9 mouse cellular contexts compared by ENCODE assay signal in the genomic region with DNA sequence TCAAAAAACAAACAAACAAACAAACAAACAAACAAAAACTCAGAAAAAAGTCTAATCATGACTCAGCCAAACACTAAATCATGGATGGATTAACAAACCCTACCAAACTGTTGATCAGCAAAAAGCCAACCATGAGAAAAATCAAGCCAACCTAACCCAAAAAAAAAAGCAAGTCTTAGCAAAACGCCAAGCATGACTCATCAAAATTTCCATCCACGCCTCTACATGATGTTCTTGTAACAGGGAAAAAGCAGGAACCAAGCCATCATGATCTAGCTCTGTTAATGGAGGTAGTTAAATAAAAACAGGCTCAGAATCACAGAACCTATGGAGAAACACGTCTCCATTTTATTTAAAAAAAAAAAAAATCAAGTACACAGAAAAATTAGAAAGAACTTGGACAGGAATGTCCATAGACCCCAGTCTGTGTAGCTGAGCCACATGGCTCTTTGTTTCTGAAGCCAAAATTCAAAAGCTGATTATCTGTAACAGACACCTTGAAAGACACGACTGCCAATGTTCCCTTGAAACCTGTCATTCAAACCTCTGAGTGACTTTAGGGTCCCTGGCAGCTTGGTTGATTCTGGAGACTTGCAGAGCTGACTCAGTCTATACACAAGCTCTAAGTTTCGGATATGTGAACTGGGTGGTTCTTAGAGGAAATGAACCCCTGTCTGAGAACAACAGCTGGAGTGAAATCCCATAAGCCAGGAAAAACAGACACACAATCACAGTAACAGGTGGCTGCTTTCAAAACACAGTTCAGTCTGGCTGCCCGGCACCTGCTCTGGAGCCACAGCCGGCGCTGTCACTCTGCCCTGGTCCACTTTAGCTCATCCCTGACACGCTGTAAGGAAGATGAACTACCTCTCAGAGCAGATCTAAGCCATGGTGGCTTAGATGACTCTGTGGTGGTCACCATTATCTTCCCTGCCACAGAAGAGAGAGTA. TPM values are rescaled to one million over a fixed set of nuclear protein-coding genes. Genes with fewer than 3 reads are reported as not detected.
A peak's percentile ranks its signal among the peaks of the same experiment; 100 is the strongest.
DNase-seq lines count a peak whose midpoint lies in the region; ATAC-seq lines count a peak whose summit lies in the region.
"Had no signal": no experiment of that assay in that cellular context is flagged by ENCODE, and none has a peak within 500 bp of the region (broad histone marks: within the 10 kb centered on the region; RNA-seq: fewer than 3 reads in every experiment).

No protein-coding gene starts in this region.

- no peak overlapping the region for H3K4me2 ChIP-seq in liver, embryonic 11.5 days
- no peak overlapping the region for H3K4me2 ChIP-seq in liver, embryonic 12.5 days

- H3K36me3 ChIP-seq in liver, embryonic 11.5 days (ENCODE audit: control insufficient read depth, insufficient read depth, low read length): no peaks in the 10 kb centered on the region
- no peaks in the 10 kb centered on the region for H3K36me3 ChIP-seq in liver, embryonic 12.5 days

- ATAC-seq in liver, embryonic 11.5 days (replicated peaks; ENCODE audit: low FRiP score): peak; percentile 49; the same call in 1 of the 2 replicates
- ATAC-seq in liver, embryonic 12.5 days: no peak
- ATAC-seq in granulocyte monocyte progenitor cell, adult 5-6 weeks (replicated peaks; ENCODE audit: poor library complexity, severe bottlenecking): 0 out of 2 replicates have a peak, but pooled peaks have one; percentile 13
- ATAC-seq in monocyte, adult 5-6 weeks (replicated peaks; ENCODE audit: insufficient number of reproducible peaks, low FRiP score, low TSS enrichment, poor library complexity, severe bottlenecking): no peak

- H3K9me3 ChIP-seq in liver, embryonic 11.5 days (ENCODE audit: control insufficient read depth, low read length): no peaks in the 10 kb centered on the region
- no peaks in the 10 kb centered on the region for H3K9me3 ChIP-seq in liver, embryonic 12.5 days (replicated peaks)

- no peak for DNase-seq in liver, embryonic 11.5 days (ENCODE audit: low spot score)
- DNase-seq in c-Kit-positive CD71-positive TER-119-positive erythroid progenitor cells, embryonic 14.5 days (ENCODE audit: low spot score): peak; percentile 20
- DNase-seq in thymus, postnatal 0 days (ENCODE audit: low spot score): peak; percentile 58
- DNase-seq in left cerebral cortex, adult 18-20 months (ENCODE audit: low spot score in 2 of 2): no peak
- DNase-seq: kidney, postnatal 14 days had no signal

- no peak overlapping the region for H3K27ac ChIP-seq in liver, embryonic 11.5 days (ENCODE audit: low read depth, low read length)
- no peak overlapping the region for H3K27ac ChIP-seq in liver, embryonic 12.5 days
- H3K27ac ChIP-seq: heart, adult 2 months had no signal

- H3K9ac ChIP-seq in liver, embryonic 11.5 days (ENCODE audit: low read depth, low read length): no peak overlapping the region
- no peak overlapping the region for H3K9ac ChIP-seq in liver, embryonic 12.5 days

- H3K4me1 ChIP-seq in liver, embryonic 11.5 days (replicated peaks; ENCODE audit: control insufficient read depth, insufficient read depth, low read length): no peaks in the 10 kb centered on the region
- no peaks in the 10 kb centered on the region for H3K4me1 ChIP-seq in liver, embryonic 12.5 days

- WGBS in liver, embryonic 11.5 days: 56% methylated on average over 9 of the region's 9 CpGs
- 47% methylated on average over 9 of the region's 9 CpGs for WGBS in liver, embryonic 12.5 days (ENCODE audit: insufficient replicate concordance)

- H3K4me3 ChIP-seq in liver, embryonic 11.5 days (ENCODE audit: low read depth, low read length): no peak overlapping the region
- H3K4me3 ChIP-seq in liver, embryonic 12.5 days: no peak overlapping the region
- H3K4me3 ChIP-seq: heart, adult 2 months had no signal

- no peaks in the 10 kb centered on the region for H3K27me3 ChIP-seq in liver, embryonic 11.5 days (replicated peaks; ENCODE audit: control insufficient read depth, insufficient read depth, low read length)
- peaks cover 17% of the 10 kb centered on the region for H3K27me3 ChIP-seq in liver, embryonic 12.5 days (replicated peaks)

RNA-seq across cellular contexts. Expression of gene Dars, which starts 27.0 kb away (rescaled TPM):
- 156 and 171 TPM in 2 replicates for polyA plus RNA-seq in liver, embryonic 11.5 days (2014; fragmentation: Nextera tagmentation; extraction: Ambion mirVana)
- 161 and 166 TPM in 2 replicates for polyA plus RNA-seq in liver, embryonic 12.5 days (2016; fragmentation: Nextera tagmentation; extraction: Ambion mirVana)
- total RNA-seq in granulocyte monocyte progenitor cell, adult 5-6 weeks (2014; fragmentation: Nextera tagmentation): 170 and 189 TPM in 2 replicates
- total RNA-seq in granulocyte monocyte progenitor cell, adult 5-6 weeks (2017): 304 and 334 TPM in 2 replicates
- 220 and 243 TPM in 2 replicates for polyA plus RNA-seq in thymus, postnatal 0 days (2015; fragmentation: Nextera tagmentation; extraction: Ambion mirVana)
- total RNA-seq in left cerebral cortex, adult 18-20 months (2021): 10 to 100 TPM; 52.3 to 56.0 TPM
- 92.1 to 108 TPM (median 101 TPM) in 3 replicates for total RNA-seq in monocyte, adult 5-6 weeks (2017)

Comparison
In these comparisons a context has a peak if more than half of its experiments do, and no peak if none do; other contexts are left out.
1. ATAC-seq: peak in liver, embryonic 11.5 days (single experiment) and granulocyte monocyte progenitor cell, adult 5-6 weeks (single experiment); none in liver, embryonic 12.5 days (single experiment) and monocyte, adult 5-6 weeks (single experiment).
2. DNase-seq: peak in c-Kit-positive CD71-positive TER-119-positive erythroid progenitor cells, embryonic 14.5 days (single experiment) and thymus, postnatal 0 days (single experiment); none in liver, embryonic 11.5 days (single experiment) and left cerebral cortex, adult 18-20 months (0 of 2).